Mouse (Mus musculus) liver, embryonic 11.5 days (tissue): ENCODE measurements at regions not wholly inside any gene's neighbourhood (a gene's known extent, or its start where the extent isn't known, plus 50 kb on each side); places are given as distances from the start of the nearest gene placed in this dataset.

Experiments
- ATAC-seq: fragments of 200-750 bp; cut with Nextera tagmentation; replicated peaks from 2 replicates; pipeline ENCODE4 v1.8.0; 2017; ENCODE audit warnings: moderate number of reproducible peaks, mild to moderate bottlenecking, moderate TSS enrichment, moderate library complexity; ENCODE audit not compliant: low FRiP score
- DNase-seq: peaks from one replicate; pipeline ENCODE4 v3.0.0-alpha.2; 2017; ENCODE audit warnings: low spot score
- H3K27ac ChIP-seq: fragments of 300-500 bp; sonication (generic); 2 replicates; pipeline ENCODE4 v1.5.1; 2014; ENCODE audit warnings: mild to moderate bottlenecking, low read depth, low read length, control low read depth
- H3K27me3 ChIP-seq: fragments of 300-500 bp; sonication (generic); replicated peaks from 2 replicates; pipeline ENCODE4 v1.6.1; 2014; ENCODE audit warnings: low read length, mixed read lengths; ENCODE audit not compliant: control insufficient read depth, insufficient read depth
- H3K36me3 ChIP-seq: fragments of 300-500 bp; sonication (generic); 2 replicates; pipeline ENCODE4 v1.6.1; 2014; ENCODE audit warnings: mild to moderate bottlenecking, low read length, moderate library complexity, mixed read lengths; ENCODE audit not compliant: control insufficient read depth, insufficient read depth
- H3K4me1 ChIP-seq: fragments of 300-500 bp; sonication (generic); replicated peaks from 2 replicates; pipeline ENCODE4 v1.6.1; 2014; ENCODE audit warnings: low read length, mixed read lengths; ENCODE audit not compliant: control insufficient read depth, insufficient read depth
- H3K4me2 ChIP-seq: fragments of 300-500 bp; sonication (generic); 2 replicates; pipeline ENCODE4 v1.6.1; 2014; ENCODE audit warnings: mild to moderate bottlenecking, control low read depth, moderate library complexity
- H3K4me3 ChIP-seq: fragments of 300-500 bp; sonication (generic); 2 replicates; pipeline ENCODE4 v1.5.1; 2014; ENCODE audit warnings: low read depth, low read length, control low read depth
- H3K9ac ChIP-seq: fragments of 300-500 bp; sonication (generic); 2 replicates; pipeline ENCODE4 v1.6.1; 2014; ENCODE audit warnings: low read depth, low read length, control low read depth
- H3K9me3 ChIP-seq: fragments of 300-500 bp; sonication (generic); 2 replicates; pipeline ENCODE4 v1.6.1; 2016; ENCODE audit warnings: low read length, inconsistent platforms, mixed read lengths; ENCODE audit not compliant: control insufficient read depth
- WGBS: fragments of 180-500 bp; shearing (Covaris S2); extraction: QIAGEN DNeasy Blood & Tissue Kit; methylation state at CpG from one replicate; pipeline ENCODE4 v1.1.7; 2014; 5-methylcytosine and 5-hydroxymethylcytosine counted together

GRCm38 (mm10) chr12:109528263-109528545 lies 71.9 kb downstream of the Rtl1 start:
- H3K36me3 ChIP-seq = no peaks in the 10 kb centered on the region
- H3K27ac ChIP-seq = peak overlapping the region; percentile 28; the same call in 1 of the 2 replicates
- peak overlapping the region; percentile 59 for H3K4me2 ChIP-seq
- H3K4me1 ChIP-seq = peaks cover 25% of the 10 kb centered on the region
- H3K9ac ChIP-seq = no peak overlapping the region
- H3K27me3 ChIP-seq = peaks cover 13% of the 10 kb centered on the region
- H3K9me3 ChIP-seq = peaks cover 11% of the 10 kb centered on the region; the same call in 1 of the 2 replicates
- DNase-seq = no peak
- 55% methylated on average over 27 of the region's 27 CpGs for WGBS
- H3K4me3 ChIP-seq = peak overlapping the region; percentile 28
- ATAC-seq = no peak

DNA sequence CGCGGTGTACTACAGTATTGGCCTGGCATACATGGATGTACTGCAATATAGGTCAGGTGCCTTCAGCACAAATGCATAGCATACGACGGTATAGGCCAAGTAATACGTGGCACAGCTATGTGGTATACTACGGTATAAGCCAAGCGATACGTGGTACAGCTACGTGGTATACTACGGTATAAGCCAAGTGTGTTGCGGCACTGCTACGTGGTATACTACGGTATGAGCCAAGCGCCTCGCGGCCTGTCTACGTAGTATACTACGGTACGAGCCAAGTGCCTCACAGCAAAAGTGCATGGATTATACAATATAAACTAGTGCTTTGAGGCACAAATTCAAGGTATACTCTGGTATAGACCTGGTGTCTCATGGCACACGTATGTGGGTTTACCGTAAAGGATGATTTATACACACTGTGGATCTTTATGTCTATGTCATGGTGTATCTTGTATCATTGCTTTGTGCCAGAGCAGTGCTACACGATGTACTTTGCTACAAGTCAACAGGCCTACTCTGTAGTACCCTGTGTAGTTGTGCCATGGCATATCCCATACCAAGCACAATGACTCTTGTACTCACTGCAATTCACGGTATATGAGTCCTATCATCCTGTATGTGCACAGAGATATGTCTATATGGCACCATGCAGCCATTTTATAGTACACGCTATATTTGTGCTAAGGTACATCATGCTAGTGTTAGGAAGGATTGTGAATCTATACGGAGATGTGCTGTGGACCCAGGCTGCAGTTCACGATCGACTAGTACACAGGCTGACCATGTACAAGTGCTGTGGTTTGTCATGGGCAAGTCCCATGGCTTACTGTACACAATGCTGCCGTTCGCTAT lies 72.5 kb downstream of the Rtl1 start:
- peak; percentile 75 for ATAC-seq
- 59% methylated on average over 29 of the region's 29 CpGs for WGBS
- no peak overlapping the region for H3K9ac ChIP-seq
- no peak for DNase-seq
- peaks cover 11% of the 10 kb centered on the region; the same call in 1 of the 2 replicates for H3K9me3 ChIP-seq
- H3K4me3 ChIP-seq = peak overlapping the region; percentile 28
- H3K4me2 ChIP-seq = peak overlapping the region; percentile 59
- peak overlapping the region; percentile 28; the same call in 1 of the 2 replicates for H3K27ac ChIP-seq
- peaks cover 22% of the 10 kb centered on the region for H3K4me1 ChIP-seq
- no peaks in the 10 kb centered on the region for H3K36me3 ChIP-seq
- H3K27me3 ChIP-seq = peaks cover 13% of the 10 kb centered on the region

GRCm38 (mm10) chr12:109525613-109526012 lies 73.0 kb downstream of the Dlk1 start:
- no peak for ATAC-seq
- Histone ChIP-seq H3K27ac (no peak overlapping the region), H3K9ac (no peak overlapping the region), H3K4me3 (no peak overlapping the region), H3K4me2 (peak overlapping the region; percentile 5), H3K27me3 (peaks cover 7% of the 10 kb centered on the region), H3K36me3 (no peaks in the 10 kb centered on the region), H3K4me1 (peaks cover 3% of the 10 kb centered on the region), H3K9me3 (peaks cover 11% of the 10 kb centered on the region; the same call in 1 of the 2 replicates)
- WGBS = 37% methylated on average over 9 of the region's 9 CpGs
- DNase-seq = no peak

- Histone ChIP-seq H3K9me3 (no peaks in the 10 kb centered on the region), H3K27me3 (no peaks in the 10 kb centered on the region), H3K4me1 (peaks cover 10% of the 10 kb centered on the region; the same call in 1 of the 2 replicates), H3K36me3 (no peaks in the 10 kb centered on the region), H3K4me3 (no peak overlapping the region), H3K4me2 (no peak overlapping the region), H3K9ac (no peak overlapping the region), H3K27ac (peak overlapping the region; percentile 35; the same call in 1 of the 2 replicates)
- WGBS = 66% methylated on average over 5 of the region's 5 CpGs
- peak; percentile 58; the same call in 1 of the 2 replicates for ATAC-seq
- no peak for DNase-seq
These were observed 68.7 kb downstream of the Dlk1 start for GRCm38 (mm10) chr12:109521199-109521780.

GRCm38 (mm10) chr12:109520414-109520813 lies 67.8 kb downstream of the Dlk1 start:
- whole genome bisulfite sequencing = 55% methylated on average over 8 of the region's 8 CpGs
- Histone ChIP-seq H3K27ac (peak overlapping the region; percentile 65; the same call in 1 of the 2 replicates), H3K9me3 (no peaks in the 10 kb centered on the region), H3K4me1 (peaks cover 10% of the 10 kb centered on the region; the same call in 1 of the 2 replicates), H3K27me3 (no peaks in the 10 kb centered on the region), H3K4me3 (no peak overlapping the region), H3K4me2 (no peak overlapping the region), H3K9ac (no peak overlapping the region), H3K36me3 (no peaks in the 10 kb centered on the region)
- ATAC-seq (no peak), DNase-seq (no peak)

- Histone ChIP-seq H3K4me1 (peaks cover 10% of the 10 kb centered on the region; the same call in 1 of the 2 replicates), H3K4me2 (no peak overlapping the region), H3K27ac (no peak overlapping the region), H3K9me3 (no peaks in the 10 kb centered on the region), H3K4me3 (no peak overlapping the region), H3K9ac (no peak overlapping the region), H3K36me3 (no peaks in the 10 kb centered on the region), H3K27me3 (no peaks in the 10 kb centered on the region)
- ATAC-seq = no peak
- DNase-seq = no peak
- 71% methylated on average over 5 of the region's 5 CpGs for WGBS
These were observed 67.2 kb downstream of the Dlk1 start for GRCm38 (mm10) chr12:109519838-109520237.

DNA sequence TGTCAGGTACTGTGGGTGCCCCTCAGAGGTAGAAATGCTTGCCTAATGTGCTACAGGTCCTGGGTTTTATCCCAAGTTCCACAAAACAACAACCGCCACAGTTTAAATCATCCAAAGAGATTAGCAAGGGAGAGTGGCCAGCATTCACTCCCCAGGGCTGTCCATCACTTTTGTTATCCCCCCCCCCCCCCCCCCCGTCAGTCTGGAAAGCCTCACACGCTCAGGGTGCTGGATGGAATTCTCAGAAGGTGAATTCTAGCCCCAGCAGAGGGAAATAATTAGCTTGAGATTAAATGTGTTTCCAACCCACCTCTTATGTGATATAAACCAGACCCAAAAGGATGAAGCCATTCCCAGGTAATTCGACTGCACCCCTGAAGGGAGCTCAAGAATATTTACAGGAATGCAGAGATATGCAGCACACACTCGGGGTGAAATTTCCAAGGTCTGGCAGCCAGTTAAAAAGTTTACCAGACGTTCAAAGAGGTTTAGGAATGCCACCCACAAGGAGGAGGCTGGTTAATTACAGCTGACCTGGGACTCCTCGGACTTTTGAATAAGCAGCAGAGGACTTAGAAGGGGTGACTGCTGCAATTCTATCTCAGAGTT lies 65.9 kb downstream of the Dlk1 start:
- Histone ChIP-seq H3K27me3 (no peaks in the 10 kb centered on the region), H3K4me2 (no peak overlapping the region), H3K9me3 (no peaks in the 10 kb centered on the region), H3K9ac (no peak overlapping the region), H3K4me3 (no peak overlapping the region), H3K4me1 (peaks cover 10% of the 10 kb centered on the region; the same call in 1 of the 2 replicates), H3K36me3 (no peaks in the 10 kb centered on the region), H3K27ac (0 out of 2 replicates have a peak overlapping the region, but pooled peaks have one; percentile 13)
- no peak for ATAC-seq
- 28% methylated on average over 7 of the region's 7 CpGs for WGBS
- DNase-seq = no peak

- no peak overlapping the region for H3K4me2 ChIP-seq
- no peak overlapping the region for H3K27ac ChIP-seq
- no peak overlapping the region for H3K9ac ChIP-seq
- DNase-seq = no peak
- H3K4me3 ChIP-seq = no peak overlapping the region
- H3K9me3 ChIP-seq = no peaks in the 10 kb centered on the region
- peaks cover 17% of the 10 kb centered on the region for H3K4me1 ChIP-seq
- no peak for ATAC-seq
- H3K27me3 ChIP-seq = no peaks in the 10 kb centered on the region
- no peaks in the 10 kb centered on the region for H3K36me3 ChIP-seq
- 74% methylated on average over 7 of the region's 7 CpGs for WGBS
These were observed 65.1 kb downstream of the Dlk1 start for GRCm38 (mm10) chr12:109517764-109518163.
